Mouse (Mus musculus) midbrain, embryonic 14.5 days (tissue): ENCODE data around the gene Rusc2. TPM values are rescaled to one million over a fixed set of nuclear protein-coding genes. Genes with fewer than 3 reads are reported as not detected.

Experiments used
- ATAC-seq: fragments of 200-750 bp; cut with Nextera tagmentation; 2 replicates; pipeline ENCODE4 v1.8.0; 2017; ENCODE audit warnings: moderate number of reproducible peaks, moderate library complexity; ENCODE audit not compliant: low FRiP score, low TSS enrichment
- DNase-seq: peaks from one replicate; pipeline ENCODE4 v3.0.0-alpha.2; 2015
- H3K27ac ChIP-seq: fragments of 300-500 bp; sonication (generic); replicated peaks from 2 replicates; pipeline ENCODE4 v1.5.1; 2014; ENCODE audit warnings: mild to moderate bottlenecking, low read depth, low read length, moderate library complexity
- H3K27me3 ChIP-seq: fragments of 300-500 bp; sonication (generic); 2 replicates; pipeline ENCODE4 v1.6.1; 2014; ENCODE audit warnings: low read length, control low read depth, mixed read lengths; ENCODE audit not compliant: control insufficient read depth, insufficient read depth
- H3K36me3 ChIP-seq: fragments of 300-500 bp; sonication (generic); 2 replicates; pipeline ENCODE4 v1.6.1; 2014; ENCODE audit warnings: low read length, control low read depth; ENCODE audit not compliant: control insufficient read depth, insufficient read depth
- H3K4me1 ChIP-seq: fragments of 300-500 bp; sonication (generic); 2 replicates; pipeline ENCODE4 v1.6.1; 2014; ENCODE audit warnings: mild to moderate bottlenecking, antibody characterized with exemption, low read length, control low read depth; ENCODE audit not compliant: control insufficient read depth, insufficient read depth
- H3K4me2 ChIP-seq: fragments of 300-500 bp; sonication (generic); 2 replicates; pipeline ENCODE4 v1.6.1; 2014; ENCODE audit warnings: mild to moderate bottlenecking, low read length, moderate library complexity
- H3K4me3 ChIP-seq: fragments of 300-500 bp; sonication (generic); replicated peaks from 2 replicates; pipeline ENCODE4 v1.5.1; 2014; ENCODE audit warnings: low read depth, low read length
- H3K9ac ChIP-seq: fragments of 300-500 bp; sonication (generic); replicated peaks from 2 replicates; pipeline ENCODE4 v1.6.1; 2014; ENCODE audit warnings: mild to moderate bottlenecking, low read length, moderate library complexity
- H3K9me3 ChIP-seq: fragments of 300-500 bp; sonication (generic); 2 replicates; pipeline ENCODE4 v1.6.1; 2016; ENCODE audit warnings: low read length, control low read depth, mixed read lengths; ENCODE audit not compliant: control insufficient read depth
- WGBS: fragments of 180-500 bp; shearing (Covaris S2); extraction: QIAGEN DNeasy Blood & Tissue Kit; methylation state at CpG from one replicate; pipeline ENCODE4 v1.1.7; 2014; 5-methylcytosine and 5-hydroxymethylcytosine counted together
- polyA plus RNA-seq: library from polyadenylated mRNA; unstranded; fragments of >200 nt; fragmentation: Nextera tagmentation; extraction: Ambion mirVana; gene quantifications from 2 replicates; pipeline ENCODE4 v1.2.1, GENCODE M21; 2014

Rusc2 gene
- polyA plus RNA-seq, 1 experiment from 2014 or later: 68.1 TPM

GRCm38 (mm10) chr4:43391521-43392050, 9.8 kb downstream of the Rusc2 start:
- DNase-seq (no peak), ATAC-seq (no peak)
- Histone ChIP-seq H3K4me3 (no peak overlapping the region), H3K9me3 (no peaks in the 10 kb centered on the region), H3K27ac (no peak overlapping the region), H3K9ac (no peak overlapping the region), H3K36me3 (no peaks in the 10 kb centered on the region; the same call in 1 of the 2 replicates), H3K27me3 (no peaks in the 10 kb centered on the region), H3K4me2 (no peak overlapping the region), H3K4me1 (no peaks in the 10 kb centered on the region)
- 85% methylated on average over 3 of the region's 3 CpGs for WGBS

- Histone ChIP-seq H3K4me3 (no peak overlapping the region), H3K9me3 (no peaks in the 10 kb centered on the region), H3K4me2 (no peak overlapping the region), H3K27me3 (no peaks in the 10 kb centered on the region), H3K9ac (no peak overlapping the region), H3K36me3 (no peaks in the 10 kb centered on the region; the same call in 1 of the 2 replicates), H3K27ac (0 out of 2 replicates have a peak overlapping the region, but pooled peaks have one; percentile 37), H3K4me1 (peaks cover 9% of the 10 kb centered on the region; the same call in 1 of the 2 replicates)
- WGBS: 77% methylated on average over 15 of the region's 15 CpGs
- ATAC-seq (no peak), DNase-seq (no peak)
Observed at GRCm38 (mm10) chr4:43394345-43394891, 12.6 kb downstream of the Rusc2 start.

GRCm38 (mm10) chr4:43395147-43395546, 13.4 kb downstream of the Rusc2 start:
- H3K4me1 ChIP-seq: peaks cover 13% of the 10 kb centered on the region; the same call in 1 of the 2 replicates
- no peak for DNase-seq
- no peaks in the 10 kb centered on the region for H3K27me3 ChIP-seq
- H3K9ac ChIP-seq: no peak overlapping the region
- H3K27ac ChIP-seq: no peak overlapping the region
- no peaks in the 10 kb centered on the region for H3K9me3 ChIP-seq
- no peak overlapping the region for H3K4me3 ChIP-seq
- WGBS: 92% methylated on average over 5 of the region's 5 CpGs
- H3K4me2 ChIP-seq: no peak overlapping the region
- H3K36me3 ChIP-seq: no peaks in the 10 kb centered on the region; the same call in 1 of the 2 replicates
- no peak for ATAC-seq

- Histone ChIP-seq H3K4me3 (no peak overlapping the region), H3K4me1 (peaks cover 13% of the 10 kb centered on the region; the same call in 1 of the 2 replicates), H3K9ac (no peak overlapping the region), H3K27me3 (no peaks in the 10 kb centered on the region), H3K27ac (no peak overlapping the region), H3K36me3 (no peaks in the 10 kb centered on the region; the same call in 1 of the 2 replicates), H3K4me2 (no peak overlapping the region), H3K9me3 (no peaks in the 10 kb centered on the region)
- DNase-seq (no peak), ATAC-seq (no peak)
- WGBS: 80% methylated on average over 9 of the region's 9 CpGs
Observed at GRCm38 (mm10) chr4:43395836-43396235, 14.1 kb downstream of the Rusc2 start.

- H3K27me3 ChIP-seq: no peaks in the 10 kb centered on the region
- no peak overlapping the region for H3K4me3 ChIP-seq
- H3K4me2 ChIP-seq: no peak overlapping the region
- 86% methylated on average over 5 of the region's 5 CpGs for WGBS
- H3K4me1 ChIP-seq: peaks cover 18% of the 10 kb centered on the region; the same call in 1 of the 2 replicates
- ATAC-seq (no peak), DNase-seq (no peak)
- H3K9ac ChIP-seq: no peak overlapping the region
- H3K36me3 ChIP-seq: no peaks in the 10 kb centered on the region; the same call in 1 of the 2 replicates
- no peaks in the 10 kb centered on the region for H3K9me3 ChIP-seq
- no peak overlapping the region for H3K27ac ChIP-seq
Observed at GRCm38 (mm10) chr4:43396381-43396780, 14.6 kb downstream of the Rusc2 start.

- Histone ChIP-seq H3K4me2 (no peak overlapping the region), H3K9me3 (no peaks in the 10 kb centered on the region), H3K9ac (no peak overlapping the region), H3K4me1 (peaks cover 19% of the 10 kb centered on the region; the same call in 1 of the 2 replicates), H3K36me3 (no peaks in the 10 kb centered on the region; the same call in 1 of the 2 replicates), H3K27ac (no peak overlapping the region), H3K4me3 (no peak overlapping the region), H3K27me3 (no peaks in the 10 kb centered on the region)
- DNase-seq: no peak
- WGBS: 74% methylated on average over 4 of the region's 4 CpGs
- no peak for ATAC-seq
Observed at GRCm38 (mm10) chr4:43398014-43398413, 16.2 kb downstream of the Rusc2 start.

- ATAC-seq (no peak), DNase-seq (peak; percentile 66)
- Histone ChIP-seq H3K4me1 (peaks cover 19% of the 10 kb centered on the region; the same call in 1 of the 2 replicates), H3K36me3 (no peaks in the 10 kb centered on the region; the same call in 1 of the 2 replicates), H3K4me2 (peak overlapping the region; percentile 21; the same call in 1 of the 2 replicates), H3K4me3 (no peak overlapping the region), H3K9me3 (no peaks in the 10 kb centered on the region), H3K9ac (0 out of 2 replicates have a peak overlapping the region, but pooled peaks have one; percentile 16), H3K27ac (0 out of 2 replicates have a peak overlapping the region, but pooled peaks have one; percentile 14), H3K27me3 (no peaks in the 10 kb centered on the region)
- 57% methylated on average over 17 of the region's 17 CpGs for WGBS
Observed at GRCm38 (mm10) chr4:43398829-43399331, 17.1 kb downstream of the Rusc2 start.

GRCm38 (mm10) chr4:43399391-43400131, 17.8 kb downstream of the Rusc2 start:
- H3K27me3 ChIP-seq: no peaks in the 10 kb centered on the region
- WGBS: 77% methylated on average over 31 of the region's 31 CpGs
- H3K36me3 ChIP-seq: no peaks in the 10 kb centered on the region
- peak overlapping the region; percentile 21; the same call in 1 of the 2 replicates for H3K4me2 ChIP-seq
- peaks cover 19% of the 10 kb centered on the region; the same call in 1 of the 2 replicates for H3K4me1 ChIP-seq
- H3K27ac ChIP-seq: 0 out of 2 replicates have a peak overlapping the region, but pooled peaks have one; percentile 14
- no peak for DNase-seq
- H3K9ac ChIP-seq: no peak overlapping the region
- ATAC-seq: no peak
- no peaks in the 10 kb centered on the region for H3K9me3 ChIP-seq
- no peak overlapping the region for H3K4me3 ChIP-seq
